Mouse (Mus musculus) E14TG2a.4 (cell line): ENCODE data around the gene Rassf5.
"Not testable (repeated sequence)": the region's sequence is repeated elsewhere in the genome, so short reads cannot be mapped to it uniquely, and the experiment has no call there.

ENCODE experiments used
- CTCF ChIP-seq: conservative IDR thresholded peaks from 2 replicates; pipeline ENCODE4 v1.5.1; 2014; ENCODE audit warnings: low read length
- POU5F1 ChIP-seq: IDR thresholded peaks from 2 replicates; pipeline ENCODE4 v1.6.1; 2014; ENCODE audit warnings: low read length, borderline replicate concordance

GRCm38 (mm10) chr1:131145222-131145621 lies 99.8 kb downstream of the Rassf5 start:
- TF ChIP-seq CTCF, POU5F1: not testable (repeated sequence)
